Mouse (Mus musculus): ENCODE data around the gene Irf2bp1. TPM values are rescaled to one million over a fixed set of nuclear protein-coding genes. Genes with fewer than 3 reads are reported as not detected.

Gene Irf2bp1
- total RNA-seq, 1 experiment, result 15.9 TPM

DNA sequence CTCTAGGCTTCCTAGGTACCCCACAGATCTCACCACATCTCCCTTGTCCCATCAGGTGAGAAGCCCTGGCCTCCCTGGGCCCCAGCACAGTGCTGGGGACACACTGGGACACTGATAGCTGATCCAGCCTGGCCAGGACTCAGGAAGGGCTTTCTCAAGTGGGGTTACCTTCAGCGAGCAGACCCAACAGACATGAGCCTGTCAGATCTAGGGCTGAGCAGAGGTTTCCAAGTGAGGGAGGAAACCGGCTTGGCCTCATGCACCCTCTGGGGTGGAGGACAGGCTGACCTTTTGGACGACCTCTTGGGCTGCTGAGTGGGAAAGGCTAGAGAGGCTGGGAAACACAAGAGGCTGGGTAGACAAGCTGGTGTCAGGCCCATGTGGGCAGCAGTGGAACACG is 47.3 kb downstream of the Irf2bp1 start:
- Histone ChIP-seq H3K9ac (ENCODE audit: insufficient read depth, low read depth, low read length, poor library complexity, severe bottlenecking) (no peak overlapping the region), H3K9me3 (ENCODE audit: control insufficient read depth, insufficient read depth, low read depth, low read length) (no peaks in the 10 kb centered on the region), H3K4me3 (ENCODE audit: insufficient read depth in 1 of 2, low read depth in 1 of 2, low read length in 2 of 2, poor library complexity in 1 of 2, severe bottlenecking in 1 of 2) (no peak overlapping the region), H3K4me1 (ENCODE audit: control insufficient read depth in 2 of 2, insufficient read depth in 2 of 2, low read length in 2 of 2, poor library complexity in 1 of 2) (peaks cover 0 to 8% of the 10 kb centered on the region in 2 experiments; a peak in 1 of 4 replicates), H3K36me3 (ENCODE audit: control insufficient read depth, insufficient read depth, low read length, poor library complexity, severe bottlenecking) (peaks cover 56% of the 10 kb centered on the region), H3K27ac (ENCODE audit: insufficient read depth, low read depth, low read length, poor library complexity, severe bottlenecking) (no peak overlapping the region)
- TF ChIP-seq HCFC1 (IDR thresholded peaks at IDR 0.05; ENCODE audit: borderline replicate concordance, insufficient read depth, low read length) (no peak), MAFK (IDR thresholded peaks at IDR 0.05; ENCODE audit: insufficient read depth, low read depth, low read length) (no peak), ZC3H11A (IDR thresholded peaks at IDR 0.05; ENCODE audit: borderline replicate concordance, low read depth, low read length) (no peak)
- in situ Hi-C loops (cut with MboI; ENCODE audit: low sequenced_read_pairs in 2 of 2, unreplicated experiment in 2 of 2), result no loop called here
- DNase-seq (ENCODE audit: low read depth, low spot score), result no peak

DNA sequence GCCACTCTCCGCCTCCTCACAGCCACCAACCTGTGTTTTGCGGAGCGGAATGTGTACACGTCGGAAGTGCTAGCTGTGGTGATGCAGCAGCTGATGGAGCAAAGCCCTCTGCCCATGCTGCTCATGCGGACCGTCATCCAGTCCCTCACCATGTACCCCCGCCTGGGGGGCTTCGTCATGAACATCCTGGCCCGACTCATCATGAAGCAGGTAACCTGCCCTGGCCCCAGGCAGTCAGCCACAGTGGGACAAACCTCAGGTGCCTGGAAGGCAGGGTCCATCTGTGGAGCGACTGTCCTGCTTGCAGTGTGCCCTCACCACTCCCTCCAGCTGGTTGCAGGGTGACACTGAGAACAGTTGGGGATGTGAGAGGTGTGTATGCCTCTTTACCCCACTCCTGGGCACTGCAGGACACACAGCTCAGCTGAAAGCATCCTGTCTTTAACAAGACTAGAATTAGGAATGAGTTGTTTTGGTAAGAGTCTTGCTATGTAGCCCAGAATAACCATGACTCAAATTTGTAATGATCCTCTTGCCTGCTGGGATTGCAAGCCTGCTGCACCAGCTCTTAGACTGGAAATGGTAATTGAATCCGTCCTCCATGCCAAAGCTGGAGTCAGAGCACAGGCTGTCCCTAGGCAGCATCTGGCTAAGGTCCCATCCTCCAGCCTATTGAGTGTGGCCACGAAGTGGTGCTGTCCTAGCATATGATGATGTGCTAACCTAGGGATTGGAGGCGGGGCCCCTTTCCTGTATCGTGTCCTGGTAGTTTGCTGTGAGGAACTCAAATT is 48.7 kb downstream of the Irf2bp1 start:
- DNase-seq (ENCODE audit: low read depth, low spot score), result no peak
- peaks cover 0 to 8% of the 10 kb centered on the region in 2 experiments; a peak in 1 of 4 replicates for H3K4me1 ChIP-seq (ENCODE audit: control insufficient read depth in 2 of 2, insufficient read depth in 2 of 2, low read length in 2 of 2, poor library complexity in 1 of 2)
- no peak for TF ChIP-seq ZNF384 (IDR thresholded peaks at IDR 0.05; ENCODE audit: low read depth, low read length)
- no peak for TF ChIP-seq CHD2 (IDR thresholded peaks at IDR 0.05; ENCODE audit: low read depth, low read length)
- no peak for TF ChIP-seq MAFK (IDR thresholded peaks at IDR 0.05; ENCODE audit: insufficient read depth, low read depth, low read length)
- no peak for TF ChIP-seq ZC3H11A (IDR thresholded peaks at IDR 0.05; ENCODE audit: borderline replicate concordance, low read depth, low read length)
- TF ChIP-seq HCFC1 (IDR thresholded peaks at IDR 0.05; ENCODE audit: borderline replicate concordance, insufficient read depth, low read length), result no peak
- in situ Hi-C loops (cut with MboI; ENCODE audit: low sequenced_read_pairs in 2 of 2, unreplicated experiment in 2 of 2), result no loop called here
- H3K4me3 ChIP-seq (ENCODE audit: insufficient read depth in 1 of 2, low read depth in 1 of 2, low read length in 2 of 2, poor library complexity in 1 of 2, severe bottlenecking in 1 of 2), result no peak overlapping the region
- H3K27ac ChIP-seq (ENCODE audit: insufficient read depth, low read depth, low read length, poor library complexity, severe bottlenecking), result no peak overlapping the region
- peaks cover 43% of the 10 kb centered on the region for H3K36me3 ChIP-seq (ENCODE audit: control insufficient read depth, insufficient read depth, low read length, poor library complexity, severe bottlenecking)
- H3K9ac ChIP-seq (ENCODE audit: insufficient read depth, low read depth, low read length, poor library complexity, severe bottlenecking), result no peak overlapping the region
- no peaks in the 10 kb centered on the region for H3K9me3 ChIP-seq (ENCODE audit: control insufficient read depth, insufficient read depth, low read depth, low read length)

- DNase-seq (ENCODE audit: low read depth, low spot score), result no peak
- H3K4me3 ChIP-seq (ENCODE audit: insufficient read depth in 1 of 2, low read depth in 1 of 2, low read length in 2 of 2, poor library complexity in 1 of 2, severe bottlenecking in 1 of 2), result no peak overlapping the region
- TF ChIP-seq HCFC1 (IDR thresholded peaks at IDR 0.05; ENCODE audit: borderline replicate concordance, insufficient read depth, low read length), result no peak
- TF ChIP-seq ZC3H11A (IDR thresholded peaks at IDR 0.05; ENCODE audit: borderline replicate concordance, low read depth, low read length), result no peak
- TF ChIP-seq CHD2 (IDR thresholded peaks at IDR 0.05; ENCODE audit: low read depth, low read length), result no peak
- TF ChIP-seq ZNF384 (IDR thresholded peaks at IDR 0.05; ENCODE audit: low read depth, low read length), result no peak
- in situ Hi-C loops (cut with MboI; ENCODE audit: low sequenced_read_pairs in 2 of 2, unreplicated experiment in 2 of 2), result no loop called here
- H3K9me3 ChIP-seq (ENCODE audit: control insufficient read depth, insufficient read depth, low read depth, low read length), result no peaks in the 10 kb centered on the region
- no peak overlapping the region for H3K9ac ChIP-seq (ENCODE audit: insufficient read depth, low read depth, low read length, poor library complexity, severe bottlenecking)
- H3K4me1 ChIP-seq (ENCODE audit: control insufficient read depth in 2 of 2, insufficient read depth in 2 of 2, low read length in 2 of 2, poor library complexity in 1 of 2), result peaks cover 0 to 8% of the 10 kb centered on the region in 2 experiments; a peak in 1 of 4 replicates
- H3K27ac ChIP-seq (ENCODE audit: insufficient read depth, low read depth, low read length, poor library complexity, severe bottlenecking), result no peak overlapping the region
- H3K36me3 ChIP-seq (ENCODE audit: control insufficient read depth, insufficient read depth, low read length, poor library complexity, severe bottlenecking), result peaks cover 44% of the 10 kb centered on the region
Observed at GRCm38 (mm10) chr7:19053136-19053532, 49.3 kb downstream of the Irf2bp1 start.

GRCm38 (mm10) chr7:19054047-19054776 is 50.4 kb downstream of the Irf2bp1 start, which contains the start of gene Rsph6a:
TSS of gene Rsph6a (plus strand) at chr7:19054690.
- peak; percentile 74 for DNase-seq (ENCODE audit: low read depth, low spot score)
- Histone ChIP-seq H3K9ac (ENCODE audit: insufficient read depth, low read depth, low read length, poor library complexity, severe bottlenecking) (peak within 1 kb of the TSS; percentile 51; the same call in 1 of the 2 replicates), H3K27ac (ENCODE audit: insufficient read depth, low read depth, low read length, poor library complexity, severe bottlenecking) (no peak within 1 kb of the TSS), H3K36me3 (ENCODE audit: control insufficient read depth, insufficient read depth, low read length, poor library complexity, severe bottlenecking) (peaks cover 33% of the 10 kb centered on the region), H3K4me1 (ENCODE audit: control insufficient read depth in 2 of 2, insufficient read depth in 2 of 2, low read length in 2 of 2, poor library complexity in 1 of 2) (peaks cover 0 to 8% of the 10 kb centered on the region in 2 experiments; a peak in 1 of 4 replicates), H3K9me3 (ENCODE audit: control insufficient read depth, insufficient read depth, low read depth, low read length) (no peaks in the 10 kb centered on the region), H3K4me3 (ENCODE audit: insufficient read depth in 1 of 2, low read depth in 1 of 2, low read length in 2 of 2, poor library complexity in 1 of 2, severe bottlenecking in 1 of 2) (no peak within 1 kb of the TSS)
- in situ Hi-C loops (cut with MboI; ENCODE audit: low sequenced_read_pairs in 2 of 2, unreplicated experiment in 2 of 2), result no loop called here
- TF ChIP-seq CHD2 (IDR thresholded peaks at IDR 0.05; ENCODE audit: low read depth, low read length), result no peak
- TF ChIP-seq MAFK (IDR thresholded peaks at IDR 0.05; ENCODE audit: insufficient read depth, low read depth, low read length), result no peak
- no peak for TF ChIP-seq ZNF384 (IDR thresholded peaks at IDR 0.05; ENCODE audit: low read depth, low read length)
- TF ChIP-seq ZC3H11A (IDR thresholded peaks at IDR 0.05; ENCODE audit: borderline replicate concordance, low read depth, low read length), result no peak
- TF ChIP-seq HCFC1 (IDR thresholded peaks at IDR 0.05; ENCODE audit: borderline replicate concordance, insufficient read depth, low read length), result no peak
